Mouse (Mus musculus): Measurements from ENCODE around the gene Rap1a. TPM values are rescaled to one million over a fixed set of nuclear protein-coding genes. Genes with fewer than 3 reads are reported as not detected.
A peak's percentile ranks its signal among the peaks of the same experiment; 100 is the strongest.

Gene Rap1a
- polyA plus RNA-seq, 1 experiment from 2014 or later = 119 TPM

DNA sequence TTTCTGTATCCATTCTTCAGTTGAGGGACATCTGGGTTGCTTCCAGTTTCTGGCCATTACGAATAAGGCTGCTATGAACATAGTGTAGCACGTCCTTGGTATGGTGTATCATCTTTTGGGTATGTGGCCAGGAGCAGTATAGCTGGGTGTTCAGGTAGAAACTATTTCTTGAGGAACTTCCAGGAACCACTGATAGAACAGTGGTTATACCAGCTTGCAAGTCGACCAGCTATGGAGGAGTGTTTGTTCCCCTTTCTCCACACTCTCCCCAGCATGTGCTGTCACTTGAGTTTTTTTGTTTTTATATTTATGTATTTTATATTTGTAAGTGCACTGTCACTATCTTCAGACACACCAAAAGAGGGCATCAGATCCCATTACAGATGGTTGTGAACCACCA is 13.8 kb downstream of the Rap1a start:
- WGBS = 93% methylated on average over 3 of the region's 3 CpGs
- Histone ChIP-seq H3K4me2 (replicated peaks; ENCODE audit: low read depth) (no peak overlapping the region), H3K27me3 (replicated peaks; ENCODE audit: control insufficient read depth, insufficient read depth, low read length) (no peaks in the 10 kb centered on the region), H3K9me3 (ENCODE audit: control insufficient read depth) (no peaks in the 10 kb centered on the region), H3K4me1 (replicated peaks; ENCODE audit: control insufficient read depth, insufficient read depth, low read length) (0 out of 2 replicates have a peak, but pooled peaks cover 1% of the 10 kb centered on the region), H3K4me3 (ENCODE audit: low read depth, low read length) (no peak overlapping the region), H3K27ac (ENCODE audit: low read depth, low read length) (no peak overlapping the region), H3K36me3 (ENCODE audit: control insufficient read depth, insufficient read depth) (peaks cover 5% of the 10 kb centered on the region; the same call in 1 of the 2 replicates), H3K9ac (ENCODE audit: low read depth, low read length) (no peak overlapping the region)
- ATAC-seq = no peak
- TF ChIP-seq CTCF (IDR thresholded peaks at IDR 0.05; ENCODE audit: low read depth) = no peak

DNA sequence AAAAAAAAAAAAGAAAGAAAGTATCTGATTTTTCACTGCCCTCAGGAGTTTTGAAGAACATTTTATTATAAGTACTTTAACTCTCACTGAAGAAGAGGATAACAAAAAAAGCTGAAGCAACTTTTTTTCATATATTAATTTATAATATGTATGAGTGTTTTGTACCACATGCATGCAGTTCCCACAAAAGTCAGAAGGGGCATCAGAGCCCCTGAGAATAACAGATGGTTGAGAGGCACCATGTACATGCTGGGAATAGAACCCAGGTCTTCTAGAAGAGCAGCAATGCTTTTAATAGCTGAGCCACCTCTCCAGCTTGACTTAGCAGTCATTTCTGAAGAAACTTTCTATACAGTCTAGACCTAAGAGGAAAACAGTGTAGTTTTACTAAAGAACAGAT is 15.3 kb downstream of the Rap1a start:
- Histone ChIP-seq H3K27ac (ENCODE audit: low read depth, low read length) (no peak overlapping the region), H3K4me1 (replicated peaks; ENCODE audit: control insufficient read depth, insufficient read depth, low read length) (no peaks in the 10 kb centered on the region), H3K27me3 (replicated peaks; ENCODE audit: control insufficient read depth, insufficient read depth, low read length) (no peaks in the 10 kb centered on the region), H3K4me3 (ENCODE audit: low read depth, low read length) (no peak overlapping the region), H3K9me3 (ENCODE audit: control insufficient read depth) (no peaks in the 10 kb centered on the region), H3K9ac (ENCODE audit: low read depth, low read length) (no peak overlapping the region), H3K36me3 (ENCODE audit: control insufficient read depth, insufficient read depth) (peaks cover 5% of the 10 kb centered on the region; the same call in 1 of the 2 replicates), H3K4me2 (replicated peaks; ENCODE audit: low read depth) (no peak overlapping the region)
- no peak for ATAC-seq
- TF ChIP-seq CTCF (IDR thresholded peaks at IDR 0.05; ENCODE audit: low read depth) = 0 out of 2 replicates have a peak, but pooled peaks have one; percentile 25

DNA sequence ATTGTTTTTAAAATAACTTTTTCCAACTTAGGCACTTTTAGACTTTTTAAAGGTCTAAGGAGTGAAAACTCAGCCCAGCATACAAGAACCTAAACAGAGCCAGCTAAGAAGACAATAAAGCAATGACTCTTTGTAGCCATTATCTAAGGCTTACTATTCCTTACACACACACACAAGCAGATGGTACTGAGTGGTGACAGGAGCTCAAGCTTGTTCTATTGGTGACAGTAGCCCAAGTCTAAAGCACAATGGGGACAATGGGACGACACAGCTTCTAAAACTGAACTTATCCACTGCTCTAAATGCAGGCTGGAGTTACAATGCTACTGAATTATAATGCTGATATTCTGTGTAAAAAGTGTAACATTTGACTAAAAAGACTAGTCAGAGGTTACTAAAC is 17.3 kb downstream of the Rap1a start:
- Histone ChIP-seq H3K36me3 (ENCODE audit: control insufficient read depth, insufficient read depth) (peaks cover 5% of the 10 kb centered on the region; the same call in 1 of the 2 replicates), H3K4me1 (replicated peaks; ENCODE audit: control insufficient read depth, insufficient read depth, low read length) (no peaks in the 10 kb centered on the region), H3K9ac (ENCODE audit: low read depth, low read length) (no peak overlapping the region), H3K27me3 (replicated peaks; ENCODE audit: control insufficient read depth, insufficient read depth, low read length) (no peaks in the 10 kb centered on the region), H3K4me3 (ENCODE audit: low read depth, low read length) (no peak overlapping the region), H3K27ac (ENCODE audit: low read depth, low read length) (no peak overlapping the region), H3K9me3 (ENCODE audit: control insufficient read depth) (no peaks in the 10 kb centered on the region), H3K4me2 (replicated peaks; ENCODE audit: low read depth) (no peak overlapping the region)
- no peak for ATAC-seq
- WGBS = 75% methylated on average over 1 of the region's 1 CpGs
- TF ChIP-seq CTCF (IDR thresholded peaks at IDR 0.05; ENCODE audit: low read depth) = no peak

DNA sequence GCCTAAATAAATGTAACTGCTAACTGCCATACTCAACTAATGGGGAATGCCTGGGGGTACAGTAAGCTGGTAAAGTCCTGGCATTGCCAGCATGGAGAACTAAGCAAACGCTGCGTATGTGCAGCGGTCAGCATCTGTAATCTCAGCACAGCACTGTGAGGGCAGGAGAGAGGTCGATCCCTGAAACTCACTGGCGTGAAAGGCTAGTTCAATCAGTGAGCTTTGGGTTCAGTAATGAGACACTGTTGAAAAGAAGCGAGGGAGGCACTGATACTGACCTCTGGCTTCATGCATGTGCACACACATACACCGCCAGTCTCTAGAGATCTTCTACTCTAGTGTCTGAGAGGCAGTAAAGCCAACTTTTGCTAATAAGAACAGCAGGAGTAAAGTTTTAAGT is 18.7 kb downstream of the Rap1a start:
- Histone ChIP-seq H3K4me3 (ENCODE audit: low read depth, low read length) (no peak overlapping the region), H3K36me3 (ENCODE audit: control insufficient read depth, insufficient read depth) (no peaks in the 10 kb centered on the region), H3K9me3 (ENCODE audit: control insufficient read depth) (no peaks in the 10 kb centered on the region), H3K4me2 (replicated peaks; ENCODE audit: low read depth) (no peak overlapping the region), H3K4me1 (replicated peaks; ENCODE audit: control insufficient read depth, insufficient read depth, low read length) (no peaks in the 10 kb centered on the region), H3K27me3 (replicated peaks; ENCODE audit: control insufficient read depth, insufficient read depth, low read length) (no peaks in the 10 kb centered on the region), H3K9ac (ENCODE audit: low read depth, low read length) (no peak overlapping the region), H3K27ac (ENCODE audit: low read depth, low read length) (no peak overlapping the region)
- TF ChIP-seq CTCF (IDR thresholded peaks at IDR 0.05; ENCODE audit: low read depth) = no peak
- ATAC-seq = no peak
- WGBS = 77% methylated on average over 7 of the region's 7 CpGs

DNA sequence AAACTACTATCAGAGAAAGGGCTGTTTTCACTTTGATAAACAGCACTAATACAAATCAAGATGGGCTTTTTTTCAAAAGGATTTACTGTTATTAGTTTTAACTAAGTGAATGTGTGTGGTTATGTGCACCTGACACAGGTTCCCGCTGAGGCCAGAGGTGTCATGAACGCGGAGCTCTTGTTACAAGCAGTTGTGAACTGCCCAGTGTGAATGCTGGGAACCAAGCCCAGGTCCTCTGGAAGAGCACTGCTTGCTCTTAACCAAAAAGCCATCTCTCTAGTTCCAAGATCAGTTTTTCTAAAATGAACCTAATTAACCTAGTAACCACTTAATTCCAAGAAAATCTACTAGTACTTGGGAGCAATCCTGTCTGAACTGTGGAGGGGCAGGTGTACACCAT is 23.1 kb downstream of the Rap1a start:
- TF ChIP-seq CTCF (IDR thresholded peaks at IDR 0.05; ENCODE audit: low read depth) = no peak
- H3K27me3 ChIP-seq (replicated peaks; ENCODE audit: control insufficient read depth, insufficient read depth, low read length) = no peaks in the 10 kb centered on the region
- H3K4me3 ChIP-seq (ENCODE audit: low read depth, low read length) = no peak overlapping the region
- H3K4me1 ChIP-seq (replicated peaks; ENCODE audit: control insufficient read depth, insufficient read depth, low read length) = no peaks in the 10 kb centered on the region
- no peak overlapping the region for H3K9ac ChIP-seq (ENCODE audit: low read depth, low read length)
- no peak for ATAC-seq
- H3K9me3 ChIP-seq (ENCODE audit: control insufficient read depth) = no peaks in the 10 kb centered on the region
- H3K36me3 ChIP-seq (ENCODE audit: control insufficient read depth, insufficient read depth) = no peaks in the 10 kb centered on the region
- H3K27ac ChIP-seq (ENCODE audit: low read depth, low read length) = no peak overlapping the region
- no peak overlapping the region for H3K4me2 ChIP-seq (replicated peaks; ENCODE audit: low read depth)
- 93% methylated on average over 3 of the region's 3 CpGs for WGBS

DNA sequence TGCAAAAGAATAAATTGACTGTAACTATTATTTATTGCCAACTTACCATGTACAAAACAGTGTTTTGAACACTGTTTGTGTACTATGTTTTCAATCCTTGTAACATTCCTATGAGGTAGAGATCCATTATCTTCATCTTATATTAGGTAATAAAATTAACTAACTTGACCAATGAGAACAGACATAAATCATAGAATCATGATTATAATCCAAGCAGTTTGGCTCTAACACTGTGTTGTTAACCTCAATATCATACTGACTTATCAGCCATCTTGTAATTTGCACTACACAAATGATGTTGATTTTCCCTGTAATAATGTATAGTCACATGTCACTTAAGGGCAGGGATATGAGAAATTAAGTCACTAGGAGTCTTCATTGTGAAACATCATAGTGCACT is 26.6 kb downstream of the Rap1a start:
- H3K27me3 ChIP-seq (replicated peaks; ENCODE audit: control insufficient read depth, insufficient read depth, low read length) = no peaks in the 10 kb centered on the region
- no peak overlapping the region for H3K4me2 ChIP-seq (replicated peaks; ENCODE audit: low read depth)
- H3K9ac ChIP-seq (ENCODE audit: low read depth, low read length) = no peak overlapping the region
- no peak for TF ChIP-seq CTCF (IDR thresholded peaks at IDR 0.05; ENCODE audit: low read depth)
- no peaks in the 10 kb centered on the region for H3K4me1 ChIP-seq (replicated peaks; ENCODE audit: control insufficient read depth, insufficient read depth, low read length)
- H3K36me3 ChIP-seq (ENCODE audit: control insufficient read depth, insufficient read depth) = no peaks in the 10 kb centered on the region
- H3K9me3 ChIP-seq (ENCODE audit: control insufficient read depth) = no peaks in the 10 kb centered on the region
- no peak overlapping the region for H3K27ac ChIP-seq (ENCODE audit: low read depth, low read length)
- H3K4me3 ChIP-seq (ENCODE audit: low read depth, low read length) = no peak overlapping the region
- no peak for ATAC-seq

DNA sequence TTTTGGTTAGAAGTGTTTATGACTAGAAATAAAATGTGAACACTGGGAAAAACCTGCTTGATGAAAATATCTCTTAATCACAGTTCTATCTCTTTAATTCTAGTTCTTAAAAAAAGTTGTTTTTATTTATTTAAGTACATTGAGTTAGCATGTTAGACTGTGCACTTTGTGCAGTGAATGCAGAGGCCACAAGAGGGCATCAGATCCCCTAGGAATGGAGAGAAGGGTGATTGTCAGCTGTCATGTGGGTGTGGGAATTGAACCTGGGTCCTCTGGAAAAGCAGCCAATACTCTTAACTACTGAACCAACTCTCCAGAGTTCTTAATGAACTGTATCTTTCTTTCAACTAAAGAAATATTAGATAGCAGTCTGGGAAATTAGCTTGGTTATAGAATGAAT is 29.6 kb downstream of the Rap1a start:
- Histone ChIP-seq H3K4me2 (replicated peaks; ENCODE audit: low read depth) (no peak overlapping the region), H3K4me3 (ENCODE audit: low read depth, low read length) (no peak overlapping the region), H3K9me3 (ENCODE audit: control insufficient read depth) (no peaks in the 10 kb centered on the region), H3K36me3 (ENCODE audit: control insufficient read depth, insufficient read depth) (no peaks in the 10 kb centered on the region), H3K9ac (ENCODE audit: low read depth, low read length) (no peak overlapping the region), H3K4me1 (replicated peaks; ENCODE audit: control insufficient read depth, insufficient read depth, low read length) (no peaks in the 10 kb centered on the region), H3K27me3 (replicated peaks; ENCODE audit: control insufficient read depth, insufficient read depth, low read length) (no peaks in the 10 kb centered on the region), H3K27ac (ENCODE audit: low read depth, low read length) (no peak overlapping the region)
- peak; percentile 72 for TF ChIP-seq CTCF (IDR thresholded peaks at IDR 0.05; ENCODE audit: low read depth)
- ATAC-seq = no peak
